Mouse (Mus musculus) kidney, postnatal 0 days (tissue): ENCODE measurements at regions not wholly inside any gene's neighbourhood (a gene's known extent, or its start where the extent isn't known, plus 50 kb on each side); places are given as distances from the start of the nearest gene placed in this dataset.

ENCODE experiments used
- ATAC-seq: fragments of 200-750 bp; cut with Nextera tagmentation; replicated peaks from 2 replicates; pipeline ENCODE4 v1.8.0; 2017; ENCODE audit warnings: low read depth, moderate number of reproducible peaks, moderate TSS enrichment, moderate library complexity; ENCODE audit not compliant: low FRiP score
- DNase-seq: peaks from one replicate; pipeline ENCODE4 v3.0.0-alpha.2; 2016; ENCODE audit warnings: low spot score
- H3K27ac ChIP-seq: fragments of 300-500 bp; sonication (generic); 2 replicates; pipeline ENCODE4 v1.5.1; 2014; ENCODE audit warnings: mild to moderate bottlenecking
- H3K27me3 ChIP-seq: fragments of 300-500 bp; sonication (generic); 2 replicates; pipeline ENCODE4 v1.6.1; 2014; ENCODE audit warnings: low read length, mixed read lengths; ENCODE audit not compliant: insufficient read depth
- H3K36me3 ChIP-seq: fragments of 300-500 bp; sonication (generic); 2 replicates; pipeline ENCODE4 v1.6.1; 2014; ENCODE audit warnings: low read length, mixed read lengths; ENCODE audit not compliant: insufficient read depth
- H3K4me1 ChIP-seq: fragments of 300-500 bp; sonication (generic); replicated peaks from 2 replicates; pipeline ENCODE4 v1.6.1; 2014; ENCODE audit warnings: antibody characterized with exemption, low read length, mixed read lengths; ENCODE audit not compliant: insufficient read depth
- H3K4me2 ChIP-seq: fragments of 300-500 bp; sonication (generic); 2 replicates; pipeline ENCODE4 v1.6.1; 2014; ENCODE audit warnings: mild to moderate bottlenecking, low read length, moderate library complexity, mixed read lengths
- H3K4me3 ChIP-seq: fragments of 300-500 bp; sonication (generic); replicated peaks from 2 replicates; pipeline ENCODE4 v1.5.1; 2014; ENCODE audit warnings: low read depth, low read length
- H3K9ac ChIP-seq: fragments of 300-500 bp; sonication (generic); 2 replicates; pipeline ENCODE4 v1.6.1; 2014; ENCODE audit warnings: low read depth, low read length
- H3K9me3 ChIP-seq: fragments of 300-500 bp; sonication (generic); replicated peaks from 2 replicates; pipeline ENCODE4 v1.6.1; 2016; ENCODE audit warnings: low read length, inconsistent platforms, mixed read lengths
- CTCF ChIP-seq: IDR thresholded peaks from 2 replicates; pipeline ENCODE4 v1.5.1; 2016; ENCODE audit warnings: antibody characterized with exemption, low read depth, mild to moderate bottlenecking, moderate library complexity
- WGBS: fragments of 180-500 bp; shearing (Covaris S2); extraction: QIAGEN DNeasy Blood & Tissue Kit; methylation state at CpG from one replicate; pipeline ENCODE4 v1.1.7; 2014; 5-methylcytosine and 5-hydroxymethylcytosine counted together

DNA sequence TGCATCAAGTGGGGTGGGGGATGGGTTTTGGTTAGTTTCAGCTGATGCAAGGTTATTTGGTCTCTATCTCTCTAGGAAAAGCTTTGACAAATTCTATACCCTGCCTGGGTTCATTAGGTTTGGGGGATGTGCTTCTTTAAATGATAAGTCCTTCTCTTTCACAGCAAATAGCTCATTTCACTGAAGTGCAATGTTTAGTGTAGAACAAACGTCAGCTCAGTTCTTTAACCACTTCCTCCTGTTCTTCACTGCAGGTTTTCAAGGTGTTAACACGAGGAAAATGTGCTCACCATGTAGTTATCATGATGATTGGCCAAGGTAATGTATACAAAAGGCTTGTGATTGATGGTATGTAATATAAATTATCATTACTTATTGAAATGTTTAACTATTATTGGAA, 659.5 kb upstream of the A1bg start:
- Histone ChIP-seq H3K9me3 (no peaks in the 10 kb centered on the region), H3K36me3 (no peaks in the 10 kb centered on the region), H3K4me2 (no peak overlapping the region), H3K4me3 (no peak overlapping the region), H3K4me1 (no peaks in the 10 kb centered on the region), H3K27me3 (no peaks in the 10 kb centered on the region), H3K9ac (no peak overlapping the region), H3K27ac (no peak overlapping the region)
- DNase-seq: no peak
- WGBS: 69% methylated on average over 2 of the region's 2 CpGs
- ATAC-seq: no peak
- no peak for TF ChIP-seq CTCF

DNA sequence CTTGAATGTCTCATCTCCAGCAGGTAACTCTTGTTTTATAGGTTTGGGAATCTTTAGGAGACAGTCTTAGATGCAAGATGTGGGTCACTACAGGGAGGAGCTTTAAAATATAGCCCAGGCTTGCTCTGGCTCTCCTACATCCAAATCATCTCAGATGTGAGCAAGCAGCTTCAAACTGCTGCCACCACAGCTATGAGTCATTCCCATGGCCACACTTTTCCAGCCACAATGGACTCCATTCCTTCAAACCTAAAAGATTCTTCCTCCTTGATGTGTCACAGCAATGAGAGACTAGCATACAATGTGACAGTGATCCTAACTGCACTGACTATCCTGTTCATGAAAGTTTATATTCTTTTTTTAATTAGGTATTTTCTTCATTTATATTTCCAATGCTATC, 640.5 kb upstream of the A1bg start:
- ATAC-seq (no peak), DNase-seq (no peak)
- H3K9ac ChIP-seq: no peak overlapping the region
- no peaks in the 10 kb centered on the region for H3K4me1 ChIP-seq
- H3K4me2 ChIP-seq: no peak overlapping the region
- no peaks in the 10 kb centered on the region for H3K27me3 ChIP-seq
- no peak overlapping the region for H3K4me3 ChIP-seq
- H3K9me3 ChIP-seq: no peaks in the 10 kb centered on the region
- no peaks in the 10 kb centered on the region for H3K36me3 ChIP-seq
- H3K27ac ChIP-seq: no peak overlapping the region
- TF ChIP-seq CTCF: no peak

DNA sequence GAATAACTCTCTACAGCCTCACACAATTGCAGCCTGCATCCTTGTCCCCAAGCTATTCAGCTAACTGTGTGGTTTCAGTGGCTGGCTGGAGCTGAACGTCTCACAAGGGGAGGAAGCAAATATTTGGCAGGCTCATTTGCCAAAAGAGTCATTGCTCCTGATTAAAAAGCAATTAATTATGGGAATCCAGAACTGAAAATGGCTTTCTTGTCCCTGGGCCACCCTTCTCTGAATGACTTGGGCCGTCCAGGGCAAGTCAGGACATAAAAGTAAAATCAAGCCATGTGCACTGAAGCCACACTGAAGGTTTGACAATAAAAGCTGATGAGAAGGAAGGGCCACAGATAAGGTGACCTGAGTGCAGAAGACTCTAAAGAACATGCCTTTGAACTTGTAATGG, 639.4 kb upstream of the A1bg start:
- DNase-seq: peak; percentile 55
- Histone ChIP-seq H3K36me3 (no peaks in the 10 kb centered on the region), H3K27ac (no peak overlapping the region), H3K4me3 (no peak overlapping the region), H3K4me2 (no peak overlapping the region), H3K9ac (no peak overlapping the region), H3K9me3 (no peaks in the 10 kb centered on the region), H3K4me1 (no peaks in the 10 kb centered on the region), H3K27me3 (no peaks in the 10 kb centered on the region)
- ATAC-seq: no peak
- 11% methylated on average over 2 of the region's 2 CpGs for WGBS
- TF ChIP-seq CTCF: no peak

DNA sequence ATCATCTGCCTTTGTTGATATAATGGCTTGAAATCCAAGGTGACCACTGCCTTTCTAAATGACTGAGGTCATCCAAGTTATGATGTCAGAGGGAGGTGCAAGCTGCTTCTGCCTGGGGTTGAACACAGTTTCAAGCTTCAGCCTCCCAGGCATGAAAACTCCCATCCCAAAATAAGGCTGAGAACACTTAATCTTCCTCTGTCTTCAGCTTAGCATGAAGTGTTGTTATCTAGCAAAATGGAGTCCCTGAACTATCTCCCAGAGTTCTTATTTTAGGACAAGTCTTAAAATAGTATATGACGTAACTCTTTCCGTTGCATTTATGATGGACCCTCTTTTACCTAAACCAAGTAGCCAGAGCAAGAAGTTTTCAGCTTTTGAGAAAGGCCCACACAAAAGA, 631.1 kb upstream of the A1bg start:
- 91% methylated on average over 2 of the region's 2 CpGs for WGBS
- ATAC-seq (no peak), DNase-seq (no peak)
- no peak for TF ChIP-seq CTCF
- Histone ChIP-seq H3K4me2 (no peak overlapping the region), H3K27ac (no peak overlapping the region), H3K9ac (no peak overlapping the region), H3K4me1 (0 out of 2 replicates have a peak, but pooled peaks cover 2% of the 10 kb centered on the region), H3K9me3 (no peaks in the 10 kb centered on the region), H3K4me3 (no peak overlapping the region), H3K27me3 (no peaks in the 10 kb centered on the region), H3K36me3 (no peaks in the 10 kb centered on the region)

DNA sequence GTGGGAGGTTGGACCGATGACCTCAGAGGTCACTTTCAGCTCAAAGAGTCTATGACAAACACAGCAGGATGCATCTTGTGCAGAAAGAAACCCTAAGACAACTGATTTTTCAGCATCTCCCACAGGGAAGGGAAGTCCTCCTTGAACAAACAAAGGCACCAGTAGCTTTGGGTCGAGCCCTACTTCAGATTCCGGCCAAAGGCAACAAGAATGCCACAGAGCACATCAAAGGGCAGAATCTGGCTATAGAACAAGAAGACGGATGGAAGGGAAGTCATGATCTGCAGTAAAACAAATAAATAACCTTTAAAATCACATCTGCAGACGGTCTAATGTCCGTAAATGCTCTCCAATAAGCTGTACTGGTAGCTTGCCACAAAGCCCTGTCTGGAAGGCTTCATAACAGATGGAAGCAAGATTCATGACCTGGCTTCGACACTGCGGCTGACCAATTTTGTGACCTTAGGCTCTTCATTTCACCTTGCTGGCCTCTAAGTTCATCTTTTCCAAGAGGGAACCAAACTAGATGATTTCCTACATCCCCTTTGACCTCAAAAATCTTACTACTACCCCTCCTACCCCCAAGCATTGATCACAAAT, 630.4 kb upstream of the A1bg start:
- no peak for TF ChIP-seq CTCF
- Histone ChIP-seq H3K27me3 (no peaks in the 10 kb centered on the region), H3K9ac (no peak overlapping the region), H3K4me1 (0 out of 2 replicates have a peak, but pooled peaks cover 2% of the 10 kb centered on the region), H3K4me3 (no peak overlapping the region), H3K9me3 (no peaks in the 10 kb centered on the region), H3K36me3 (no peaks in the 10 kb centered on the region), H3K4me2 (no peak overlapping the region), H3K27ac (no peak overlapping the region)
- 39% methylated on average over 8 of the region's 8 CpGs for WGBS
- DNase-seq (peak; percentile 72), ATAC-seq (no peak)

DNA sequence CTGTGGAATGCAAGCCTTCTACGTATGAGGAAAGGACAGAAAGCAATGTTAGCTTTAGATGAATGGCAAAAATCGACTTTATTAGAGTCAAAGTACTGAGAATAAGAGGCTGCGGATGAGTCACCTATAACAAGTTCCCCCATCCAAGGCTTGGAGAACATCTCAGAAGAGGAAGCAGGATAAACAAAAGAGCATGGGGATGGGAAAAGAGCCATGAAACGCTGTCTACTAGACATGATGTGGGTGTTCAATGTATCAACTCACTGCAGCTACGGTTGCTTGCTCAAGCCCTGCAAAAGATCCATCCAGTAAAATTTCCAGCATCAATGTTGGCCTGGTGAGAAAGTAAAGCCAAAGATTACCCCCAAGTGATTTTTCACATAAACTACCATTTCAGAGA, 628.4 kb upstream of the A1bg start:
- 86% methylated on average over 5 of the region's 5 CpGs for WGBS
- no peaks in the 10 kb centered on the region for H3K27me3 ChIP-seq
- H3K9me3 ChIP-seq: no peaks in the 10 kb centered on the region
- H3K27ac ChIP-seq: no peak overlapping the region
- no peak overlapping the region for H3K4me3 ChIP-seq
- H3K4me2 ChIP-seq: no peak overlapping the region
- ATAC-seq (no peak), DNase-seq (no peak)
- H3K9ac ChIP-seq: no peak overlapping the region
- TF ChIP-seq CTCF: no peak
- no peaks in the 10 kb centered on the region for H3K36me3 ChIP-seq
- H3K4me1 ChIP-seq: 0 out of 2 replicates have a peak, but pooled peaks cover 2% of the 10 kb centered on the region

DNA sequence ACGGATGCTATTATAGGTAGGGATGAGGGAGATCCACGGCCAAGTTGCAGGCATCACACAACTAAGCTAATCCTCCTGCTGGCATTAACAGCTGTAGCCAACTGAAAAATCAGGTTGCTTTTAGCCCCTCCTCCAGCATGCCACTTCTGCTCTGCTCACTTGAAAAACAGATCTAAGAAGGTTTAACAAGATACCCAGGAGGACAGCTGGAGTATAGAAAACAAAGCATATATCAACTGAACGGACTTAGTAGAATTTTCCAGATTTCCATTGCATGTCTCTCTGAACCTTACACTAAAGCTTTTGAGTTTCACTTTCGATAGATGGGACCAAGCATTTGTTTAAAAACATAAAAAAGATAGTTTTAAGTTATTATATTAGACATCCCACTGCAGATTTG, 625.6 kb upstream of the A1bg start:
- Histone ChIP-seq H3K4me2 (no peak overlapping the region), H3K9me3 (no peaks in the 10 kb centered on the region), H3K36me3 (no peaks in the 10 kb centered on the region), H3K9ac (no peak overlapping the region), H3K4me3 (no peak overlapping the region), H3K4me1 (0 out of 2 replicates have a peak, but pooled peaks cover 2% of the 10 kb centered on the region), H3K27ac (no peak overlapping the region), H3K27me3 (no peaks in the 10 kb centered on the region)
- ATAC-seq (no peak), DNase-seq (no peak)
- WGBS: 68% methylated on average over 4 of the region's 4 CpGs
- TF ChIP-seq CTCF: no peak
